Mouse (Mus musculus): ENCODE results near the gene Rin2. TPM values are rescaled to one million over a fixed set of nuclear protein-coding genes. Genes with fewer than 3 reads are reported as not detected.

Rin2 gene
- total and polyA plus RNA-seq, 3 experiments: 0.05 to 0.10 (median 0.08) TPM

GRCm38 (mm10) chr2:145755864-145756822, 81.1 kb downstream of the Rin2 start:
- Histone ChIP-seq H3K79me2 (replicated peaks; ENCODE audit: control insufficient read depth, extremely low read depth, insufficient read depth, poor library complexity, severe bottlenecking) (no peaks in the 10 kb centered on the region), H3K4me3 (replicated peaks in 1 of 3; ENCODE audit: low read depth in 2 of 3, low read length in 2 of 3, poor library complexity in 1 of 3) (no peak overlapping the region), H3K36me3 (replicated peaks in 1 of 2; ENCODE audit: control insufficient read depth in 1 of 2, insufficient read depth in 1 of 2, low read length in 1 of 2) (no peaks in the 10 kb centered on the region), H3K9me3 (replicated peaks; ENCODE audit: low read length) (no peaks in the 10 kb centered on the region), H3K9ac (ENCODE audit: insufficient read depth, low read depth) (no peak overlapping the region), H3K4me2 (ENCODE audit: insufficient read depth, low read depth, poor library complexity, severe bottlenecking) (no peak overlapping the region), H3K27me3 (replicated peaks) (no peaks in the 10 kb centered on the region), H3K4me1 (ENCODE audit: control insufficient read depth in 1 of 2, insufficient read depth in 2 of 2) (no peaks in the 10 kb centered on the region), H3K27ac (ENCODE audit: insufficient read depth, low read depth) (no peak overlapping the region)
- dilution Hi-C loops (cut with MboI; ENCODE audit: extremely low pct_ligation_motif_present, extremely low pct_unique_long_range_greater_than_20kb, low sequenced_read_pairs) (no loop called here), in situ Hi-C loops (cut with MboI; ENCODE audit: low pct_ligation_motif_present, low pct_unique_long_range_greater_than_20kb, low sequenced_read_pairs) (no loop called here)
- DNase-seq (ENCODE audit: extremely low read depth): no peak
- TF ChIP-seq ETS1 (conservative IDR thresholded peaks at IDR 0.05; ENCODE audit: low read depth, low read length) (no peak), GABPA (IDR thresholded peaks at IDR 0.05; ENCODE audit: insufficient replicate concordance, low read depth, low read length) (no peak), IRF4 (IDR thresholded peaks at IDR 0.05; ENCODE audit: low read depth, low read length) (no peak), UBTF (IDR thresholded peaks at IDR 0.05; ENCODE audit: low read depth, low read length) (no peak), NELFE (IDR thresholded peaks at IDR 0.05; ENCODE audit: low read depth, low read length) (no peak), KAT2A (IDR thresholded peaks at IDR 0.05; ENCODE audit: insufficient replicate concordance, low read length) (no peak), JUN (IDR thresholded peaks at IDR 0.05; ENCODE audit: insufficient read depth, low read depth, low read length) (no peak), MXI1 (IDR thresholded peaks at IDR 0.05; ENCODE audit: low read depth, low read length) (no peak), JUND (conservative IDR thresholded peaks at IDR 0.05; ENCODE audit: low read depth, low read length) (no peak), HCFC1 (IDR thresholded peaks at IDR 0.05; ENCODE audit: low read depth, low read length) (no peak), POLR2AphosphoS2 (IDR thresholded peaks at IDR 0.05; ENCODE audit: low read depth, low read length) (no peak), NRF1 (IDR thresholded peaks at IDR 0.05; ENCODE audit: low read depth, low read length) (no peak), MEF2A (IDR thresholded peaks at IDR 0.05; ENCODE audit: borderline replicate concordance, low read depth, low read length) (no peak), CHD1 (IDR thresholded peaks at IDR 0.05; ENCODE audit: low read depth, low read length) (no peak), TCF12 (IDR thresholded peaks at IDR 0.05; ENCODE audit: low read depth, low read length) (no peak), ZMIZ1 (IDR thresholded peaks at IDR 0.05; ENCODE audit: low read depth, low read length) (no peak), SMC3 (IDR thresholded peaks at IDR 0.05; ENCODE audit: low read depth, low read length) (no peak), MAX (IDR thresholded peaks at IDR 0.05; ENCODE audit: low read length) (no peak)

GRCm38 (mm10) chr2:145760121-145760520, 85.1 kb downstream of the Rin2 start:
- Histone ChIP-seq H3K4me3 (replicated peaks in 1 of 3; ENCODE audit: low read depth in 2 of 3, low read length in 2 of 3, poor library complexity in 1 of 3) (no peak overlapping the region), H3K9me3 (replicated peaks; ENCODE audit: low read length) (no peaks in the 10 kb centered on the region), H3K27me3 (replicated peaks) (no peaks in the 10 kb centered on the region), H3K9ac (ENCODE audit: insufficient read depth, low read depth) (no peak overlapping the region), H3K4me2 (ENCODE audit: insufficient read depth, low read depth, poor library complexity, severe bottlenecking) (no peak overlapping the region), H3K27ac (ENCODE audit: insufficient read depth, low read depth) (no peak overlapping the region), H3K4me1 (ENCODE audit: control insufficient read depth in 1 of 2, insufficient read depth in 2 of 2) (no peaks in the 10 kb centered on the region), H3K79me2 (replicated peaks; ENCODE audit: control insufficient read depth, extremely low read depth, insufficient read depth, poor library complexity, severe bottlenecking) (no peaks in the 10 kb centered on the region), H3K36me3 (replicated peaks in 1 of 2; ENCODE audit: control insufficient read depth in 1 of 2, insufficient read depth in 1 of 2, low read length in 1 of 2) (no peaks in the 10 kb centered on the region)
- dilution Hi-C loops (cut with MboI; ENCODE audit: extremely low pct_ligation_motif_present, extremely low pct_unique_long_range_greater_than_20kb, low sequenced_read_pairs): no loop called here
- TF ChIP-seq SMC3 (IDR thresholded peaks at IDR 0.05; ENCODE audit: low read depth, low read length) (no peak), ZC3H11A (IDR thresholded peaks at IDR 0.05; ENCODE audit: low read depth, low read length) (no peak), CHD2 (IDR thresholded peaks at IDR 0.05; ENCODE audit: low read length) (no peak), JUN (IDR thresholded peaks at IDR 0.05; ENCODE audit: insufficient read depth, low read depth, low read length) (no peak), IRF4 (IDR thresholded peaks at IDR 0.05; ENCODE audit: low read depth, low read length) (no peak), PAX5 (IDR thresholded peaks at IDR 0.05; ENCODE audit: low read length) (no peak), ZKSCAN1 (IDR thresholded peaks at IDR 0.05; ENCODE audit: borderline replicate concordance, low read depth, low read length) (no peak), TBP (conservative IDR thresholded peaks at IDR 0.05; ENCODE audit: low read depth, low read length) (no peak), KAT2A (IDR thresholded peaks at IDR 0.05; ENCODE audit: insufficient replicate concordance, low read length) (no peak), USF2 (conservative IDR thresholded peaks at IDR 0.05; ENCODE audit: low read depth, low read length) (no peak), RCOR1 (conservative IDR thresholded peaks at IDR 0.05; ENCODE audit: low read depth, low read length) (no peak), MAX (IDR thresholded peaks at IDR 0.05; ENCODE audit: low read length) (no peak)
- DNase-seq (ENCODE audit: extremely low read depth): no peak
- in situ Hi-C loops (cut with MboI; ENCODE audit: low pct_ligation_motif_present, low pct_unique_long_range_greater_than_20kb, low sequenced_read_pairs): no loop called here
